Mouse (Mus musculus) liver, adult 2 months (tissue): ENCODE measurements at regions not wholly inside any gene's neighbourhood (a gene's known extent, or its start where the extent isn't known, plus 50 kb on each side); places are given as distances from the start of the nearest gene placed in this dataset.

Source experiments
- CTCF ChIP-seq: fragments of 200-500 bp; IDR thresholded peaks from 2 replicates; pipeline ENCODE4 v1.5.1; 2011; ENCODE audit warnings: low read depth, low read length, control low read depth
- POLR2A ChIP-seq: fragments of 200-500 bp; IDR thresholded peaks from 2 replicates; pipeline ENCODE4 v1.6.1; 2011; ENCODE audit warnings: low read length, control low read depth; ENCODE audit not compliant: insufficient read depth; ENCODE audit errors: extremely low read depth

GRCm38 (mm10) chr1:193670008-193670407 is 299.9 kb upstream of the Camk1g start:
- TF ChIP-seq POLR2A (no peak), CTCF (no peak)
